Comparison of ENCODE assay signal across 19 mouse cellular contexts in the genomic region with DNA sequence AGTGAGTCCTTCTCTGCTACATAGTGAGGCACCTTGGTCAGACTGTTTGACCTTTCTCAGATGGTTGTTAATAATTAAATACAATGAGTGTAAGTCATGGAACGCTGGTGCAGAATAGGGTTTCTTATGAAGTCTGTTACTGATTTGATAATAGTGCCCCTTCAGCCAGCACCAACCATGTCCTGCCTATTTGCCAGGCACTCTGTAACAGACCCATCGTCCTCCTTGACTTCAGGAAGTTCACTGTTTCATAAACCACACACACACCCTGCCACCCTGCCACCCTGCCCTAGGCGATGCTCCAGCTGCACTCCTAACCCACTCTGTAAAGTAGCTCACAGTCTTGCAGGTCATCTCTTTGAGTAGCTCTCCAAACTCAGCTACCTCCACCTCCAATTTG. TPM values are rescaled to one million over a fixed set of nuclear protein-coding genes. Genes with fewer than 3 reads are reported as not detected.
DNase-seq lines count a peak whose midpoint lies in the region.
"Had no signal": no experiment of that assay in that cellular context is flagged by ENCODE, and none has a peak within 500 bp of the region (broad histone marks: within the 10 kb centered on the region; RNA-seq: fewer than 3 reads in every experiment).

No protein-coding gene starts in this region.

- no peak overlapping the region for H3K4me3 ChIP-seq in heart, embryonic 10.5 days
- H3K4me3 ChIP-seq in brown adipose tissue, adult 24 weeks (ENCODE audit: insufficient read depth, low read depth, low read length), result no peak overlapping the region
- H3K4me3 ChIP-seq: forebrain, embryonic 12.5 days; heart, adult 2 months had no signal

- DNase-seq in heart, embryonic 10.5 days (ENCODE audit: low spot score), result no peak
- no peak for DNase-seq in heart, postnatal 14 days
- DNase-seq in kidney, adult 8-10 months, result peak; percentile 57 to 80
- peak; percentile 60 for DNase-seq in kidney, postnatal 14 days
- no peak for DNase-seq in right cerebral cortex, postnatal 36 days (ENCODE audit: low spot score in 2 of 2)
- DNase-seq in embryo, embryonic 10.5 days (ENCODE audit: low spot score), result no peak
- DNase-seq in right cerebral cortex, postnatal 14 days, result no peak
- DNase-seq: adrenal gland, postnatal 36 days; cerebellum, adult 8-10 months; gastrocnemius, postnatal 10 days; heart, adult 2 months; layer of hippocampus, postnatal 36 days; thymus, postnatal 14 days had no signal

- peaks cover 1% of the 10 kb centered on the region for H3K36me3 ChIP-seq in heart, embryonic 10.5 days
- H3K36me3 ChIP-seq: forebrain, embryonic 12.5 days; neural tube, embryonic 15.5 days had no signal

- 77% methylated on average over 3 of the region's 3 CpGs for WGBS in heart, embryonic 10.5 days

- peaks cover 23% of the 10 kb centered on the region for H3K4me1 ChIP-seq in heart, embryonic 10.5 days
- peaks cover 7% of the 10 kb centered on the region; the same call in 1 of the 2 replicates for H3K4me1 ChIP-seq in brown adipose tissue, adult 24 weeks (ENCODE audit: control insufficient read depth, insufficient read depth, insufficient read length, low read length)

- no peaks in the 10 kb centered on the region for H3K9me3 ChIP-seq in heart, embryonic 10.5 days
- H3K9me3 ChIP-seq: forebrain, embryonic 12.5 days; hindbrain, embryonic 10.5 days; neural tube, embryonic 15.5 days had no signal

- intact Hi-C loops in heart, postnatal 14 days (cut with DNase I), result loop anchor here (5.0 kb wide), 1 partner anchor 65 kb away; no protein-coding TSS in a partner anchor

- 0 out of 2 replicates have a peak overlapping the region, but pooled peaks have one; percentile 33 for H3K27ac ChIP-seq in heart, embryonic 10.5 days
- H3K27ac ChIP-seq in brown adipose tissue, adult 24 weeks (replicated peaks; ENCODE audit: low read depth, low read length), result peak overlapping the region; percentile 100
- H3K27ac ChIP-seq: forebrain, embryonic 12.5 days; hindbrain, embryonic 10.5 days; liver, embryonic 14.5 days; neural tube, embryonic 15.5 days had no signal

- H3K27me3 ChIP-seq in heart, embryonic 10.5 days (ENCODE audit: insufficient read depth, poor library complexity, severe bottlenecking), result no peaks in the 10 kb centered on the region
- H3K27me3 ChIP-seq: neural tube, embryonic 15.5 days had no signal

RNA-seq across cellular contexts. Expression of a gene that starts 2.1 kb away (rescaled TPM):
- 29.2 and 30.1 TPM in 2 replicates for polyA plus RNA-seq in heart, embryonic 10.5 days (2016; fragmentation: Nextera tagmentation; extraction: Ambion mirVana)
- 10 to 100 TPM; 49.4 to 51.3 TPM for total RNA-seq in heart, postnatal 14 days (2021)
- 128 and 134 TPM in 2 replicates for polyA plus RNA-seq in brown adipose tissue, adult 24 weeks (2012; ENCODE audit: insufficient read depth, insufficient read length, missing spikeins)

RNA-seq across cellular contexts. Expression of a gene that starts 2.2 kb away (rescaled TPM):
- polyA plus RNA-seq in heart, embryonic 10.5 days (2016; fragmentation: Nextera tagmentation; extraction: Ambion mirVana), result 9.2 and 9.7 TPM in 2 replicates
- total RNA-seq in heart, postnatal 14 days (2021), result 10 to 100 TPM; 51.5 to 53.5 TPM
- polyA plus RNA-seq in brown adipose tissue, adult 24 weeks (2012; ENCODE audit: insufficient read depth, insufficient read length, missing spikeins), result 57.1 and 88.8 TPM in 2 replicates
- polyA plus RNA-seq: inflammation-experienced regulatory T-cells, adult 6 months had no signal

Comparison
In these comparisons a context has a peak if more than half of its experiments do, and no peak if none do; other contexts are left out.
1. DNase-seq: peak in kidney, adult 8-10 months (2 of 2) and kidney, postnatal 14 days (single experiment); none in heart, embryonic 10.5 days (single experiment), heart, postnatal 14 days (0 of 2), right cerebral cortex, postnatal 36 days (0 of 2), embryo, embryonic 10.5 days (single experiment) and right cerebral cortex, postnatal 14 days (single experiment).